In the genomic region with DNA sequence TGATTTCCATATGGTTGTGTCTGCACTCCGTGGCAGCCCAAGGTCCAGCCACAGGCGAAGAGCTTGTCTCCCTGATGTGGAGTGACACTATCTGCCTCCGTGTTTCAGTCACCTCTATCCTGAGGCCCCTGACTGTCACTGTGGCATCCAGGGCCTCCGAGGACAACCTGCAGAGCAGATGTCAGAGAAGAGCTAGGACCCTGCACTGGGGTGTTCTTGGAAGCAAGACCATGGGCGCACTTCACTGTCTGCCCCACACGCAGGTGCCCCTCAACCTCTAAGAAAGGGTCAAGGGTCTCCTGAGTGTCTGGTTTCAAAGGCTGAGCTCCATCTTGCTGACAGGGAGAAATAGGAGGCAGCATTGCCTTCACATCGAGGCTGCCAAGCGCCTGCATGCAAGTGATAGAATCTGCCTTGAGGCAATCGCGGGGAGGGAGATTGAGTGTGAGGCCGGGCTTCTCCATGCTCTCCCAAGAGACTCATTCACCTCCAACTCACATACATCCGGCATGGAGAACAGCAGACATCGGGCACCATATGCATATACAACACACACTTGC, we compare ENCODE assay signal across 18 mouse cellular contexts. TPM values are rescaled to one million over a fixed set of nuclear protein-coding genes. Genes with fewer than 3 reads are reported as not detected.
DNase-seq lines count a peak whose midpoint lies in the region; ATAC-seq lines count a peak whose summit lies in the region.
"Had no signal": no experiment of that assay in that cellular context is flagged by ENCODE, and none has a peak within 500 bp of the region (broad histone marks: within the 10 kb centered on the region; RNA-seq: fewer than 3 reads in every experiment).

No protein-coding gene starts in this region.

- ATAC-seq in heart, embryonic 13.5 days (ENCODE audit: extremely low read depth, insufficient number of reproducible peaks, low FRiP score, low TSS enrichment) = no peak
- no peak for ATAC-seq in neural tube, embryonic 15.5 days (ENCODE audit: low FRiP score)
- ATAC-seq: midbrain, embryonic 13.5 days had no signal

- no peaks in the 10 kb centered on the region for H3K36me3 ChIP-seq in heart, embryonic 13.5 days
- no peaks in the 10 kb centered on the region for H3K36me3 ChIP-seq in neural tube, embryonic 15.5 days
- H3K36me3 ChIP-seq in embryonic facial prominence, embryonic 10.5 days (replicated peaks) = no peaks in the 10 kb centered on the region
- H3K36me3 ChIP-seq: midbrain, embryonic 13.5 days had no signal

- H3K4me2 ChIP-seq in heart, embryonic 13.5 days = peak overlapping the region; percentile 18; the same call in 1 of the 2 replicates
- H3K4me2 ChIP-seq in neural tube, embryonic 15.5 days = no peak overlapping the region
- H3K4me2 ChIP-seq: liver, embryonic 11.5 days; lung, embryonic 14.5 days; midbrain, embryonic 13.5 days had no signal

- no peaks in the 10 kb centered on the region for H3K9me3 ChIP-seq in heart, embryonic 13.5 days
- H3K9me3 ChIP-seq in neural tube, embryonic 15.5 days (replicated peaks) = no peaks in the 10 kb centered on the region
- H3K9me3 ChIP-seq in embryonic facial prominence, embryonic 10.5 days = no peaks in the 10 kb centered on the region
- H3K9me3 ChIP-seq: midbrain, embryonic 13.5 days had no signal

- H3K27ac ChIP-seq in heart, embryonic 13.5 days (replicated peaks) = no peak overlapping the region
- no peak overlapping the region for H3K27ac ChIP-seq in neural tube, embryonic 15.5 days (replicated peaks)
- H3K27ac ChIP-seq in embryonic facial prominence, embryonic 10.5 days (replicated peaks) = no peak overlapping the region
- H3K27ac ChIP-seq: midbrain, embryonic 13.5 days had no signal

- H3K4me3 ChIP-seq in heart, embryonic 13.5 days = no peak overlapping the region
- H3K4me3 ChIP-seq in neural tube, embryonic 15.5 days (replicated peaks) = no peak overlapping the region
- no peak overlapping the region for H3K4me3 ChIP-seq in embryonic facial prominence, embryonic 10.5 days
- H3K4me3 ChIP-seq: midbrain, embryonic 13.5 days; myocyte had no signal

- no peak for DNase-seq in heart, postnatal 4 days
- DNase-seq in neural tube, embryonic 10.5 days (ENCODE audit: extremely low spot score, low spot score) = peak; percentile 39
- DNase-seq in embryonic facial prominence, embryonic 10.5 days (ENCODE audit: low spot score) = peak; percentile 53
- DNase-seq in mesoderm, embryonic 11.5 days (ENCODE audit: low read depth, low spot score) = peak; percentile 56
- DNase-seq in urinary bladder, postnatal 4 days (ENCODE audit: low spot score in 2 of 2) = no peak
- no peak for DNase-seq in lung, postnatal 25 days (ENCODE audit: low spot score)
- DNase-seq: cerebellum, adult 9-10 months; gastrocnemius, postnatal 10 days; kidney, adult 11 months; kidney, postnatal 14 days; lung, postnatal 4 days; thymus, postnatal 25 days had no signal

- no peak overlapping the region for H3K9ac ChIP-seq in heart, embryonic 13.5 days
- no peak overlapping the region for H3K9ac ChIP-seq in neural tube, embryonic 15.5 days (replicated peaks)
- H3K9ac ChIP-seq: lung, embryonic 14.5 days; midbrain, embryonic 13.5 days had no signal

- WGBS in heart, embryonic 13.5 days = 35% methylated on average over 13 of the region's 13 CpGs
- WGBS in neural tube, embryonic 15.5 days = 50% methylated on average over 13 of the region's 13 CpGs
- WGBS in embryonic facial prominence, embryonic 10.5 days = 43% methylated on average over 13 of the region's 13 CpGs

- H3K27me3 ChIP-seq in heart, embryonic 13.5 days (replicated peaks) = peaks cover 18% of the 10 kb centered on the region
- no peaks in the 10 kb centered on the region for H3K27me3 ChIP-seq in neural tube, embryonic 15.5 days (replicated peaks)
- H3K27me3 ChIP-seq in embryonic facial prominence, embryonic 10.5 days (replicated peaks; ENCODE audit: low read depth, poor library complexity, severe bottlenecking) = peaks cover 12% of the 10 kb centered on the region; the same call in 1 of the 2 replicates

- H3K4me1 ChIP-seq in heart, embryonic 13.5 days = peaks cover 11% of the 10 kb centered on the region
- no peaks in the 10 kb centered on the region for H3K4me1 ChIP-seq in neural tube, embryonic 15.5 days
- peaks cover 20% of the 10 kb centered on the region for H3K4me1 ChIP-seq in embryonic facial prominence, embryonic 10.5 days

RNA-seq across cellular contexts. Expression of a gene that starts 40.6 kb away (rescaled TPM):
- polyA plus RNA-seq in heart, embryonic 13.5 days (2015; fragmentation: Nextera tagmentation; extraction: Ambion mirVana) = 5.3 and 6.4 TPM in 2 replicates
- 10 to 100 TPM; 15.9 to 16.8 TPM for total RNA-seq in heart, postnatal 4 days (2021)
- 22.8 TPM in 2 replicates for polyA plus RNA-seq in neural tube, embryonic 15.5 days (2015; fragmentation: Nextera tagmentation; extraction: Ambion mirVana)
- 7.6 and 8.9 TPM in 2 replicates for polyA plus RNA-seq in embryonic facial prominence, embryonic 10.5 days (2016; fragmentation: Nextera tagmentation; extraction: Ambion mirVana)

Comparison
In these comparisons a context has a peak if more than half of its experiments do, and no peak if none do; other contexts are left out.
1. DNase-seq: peak in neural tube, embryonic 10.5 days (single experiment), embryonic facial prominence, embryonic 10.5 days (single experiment) and mesoderm, embryonic 11.5 days (single experiment); none in heart, postnatal 4 days (single experiment), urinary bladder, postnatal 4 days (0 of 2) and lung, postnatal 25 days (single experiment).